Mouse (Mus musculus) urinary bladder, postnatal 10 days (tissue): ENCODE measurements around the gene Snrpg.
"Not testable (repeated sequence)": the region's sequence is repeated elsewhere in the genome, so short reads cannot be mapped to it uniquely, and the experiment has no call there.

Source experiments
- DNase-seq: peaks from one replicate; pipeline ENCODE4 v3.0.0; 2022; ENCODE audit warnings: low spot score

Snrpg gene

GRCm38 (mm10) chr6:86370764-86371339, at the start of gene Snrpg:
Gene Snrpg, plus strand, starts transcription at chr6:86371304.
- DNase-seq = no peak

GRCm38 (mm10) chr6:86322031-86322563, 49.0 kb upstream of the Snrpg start:
- DNase-seq = no peak

GRCm38 (mm10) chr6:86322991-86323390, 48.1 kb upstream of the Snrpg start:
- no peak for DNase-seq

GRCm38 (mm10) chr6:86324400-86324799, 46.7 kb upstream of the Snrpg start:
- DNase-seq = no peak

GRCm38 (mm10) chr6:86325646-86326045, 45.5 kb upstream of the Snrpg start:
- DNase-seq = no peak

GRCm38 (mm10) chr6:86326866-86327265, 44.2 kb upstream of the Snrpg start:
- no peak for DNase-seq

GRCm38 (mm10) chr6:86328369-86328768, 42.7 kb upstream of the Snrpg start:
- DNase-seq = no peak

- no peak for DNase-seq
Observed at GRCm38 (mm10) chr6:86329943-86330342, 41.2 kb upstream of the Snrpg start.

GRCm38 (mm10) chr6:86335121-86335849, 35.8 kb upstream of the Snrpg start:
- no peak for DNase-seq

GRCm38 (mm10) chr6:86335860-86336259, 35.2 kb upstream of the Snrpg start:
- no peak for DNase-seq

- not testable (repeated sequence) for DNase-seq
Observed at GRCm38 (mm10) chr6:86336340-86336739, 34.8 kb upstream of the Snrpg start.

GRCm38 (mm10) chr6:86343656-86344055, 27.4 kb upstream of the Snrpg start:
- no peak for DNase-seq

GRCm38 (mm10) chr6:86346063-86346462, 25.0 kb upstream of the Snrpg start:
- DNase-seq = no peak

- DNase-seq = no peak
Observed at GRCm38 (mm10) chr6:86349257-86349656, 21.8 kb upstream of the Snrpg start.

- DNase-seq = no peak
Observed at GRCm38 (mm10) chr6:86354948-86355347, 16.2 kb upstream of the Snrpg start.

- DNase-seq = no peak
Observed at GRCm38 (mm10) chr6:86356956-86357355, 14.1 kb upstream of the Snrpg start.

GRCm38 (mm10) chr6:86360691-86361090, 10.4 kb upstream of the Snrpg start:
- no peak for DNase-seq

- no peak for DNase-seq
Observed at GRCm38 (mm10) chr6:86361373-86361772, 9.7 kb upstream of the Snrpg start.

GRCm38 (mm10) chr6:86364442-86365141, 6.5 kb upstream of the Snrpg start:
- DNase-seq = no peak

- DNase-seq = peak; percentile 89
Observed at GRCm38 (mm10) chr6:86365371-86366124, 5.6 kb upstream of the Snrpg start, which contains the start of gene Fam136a. Gene Fam136a, plus strand, starts transcription at chr6:86365646.

- DNase-seq = no peak
Observed at GRCm38 (mm10) chr6:86366125-86366852, 4.8 kb upstream of the Snrpg start.
